Mouse (Mus musculus) granulocyte monocyte progenitor cell, adult 5-6 weeks (primary cell): ENCODE data around the gene Apoh. TPM values are rescaled to one million over a fixed set of nuclear protein-coding genes. Genes with fewer than 3 reads are reported as not detected.

Source experiments
- ATAC-seq: replicated peaks from 2 replicates; pipeline ENCODE4 v1.8.0; 2016; ENCODE audit warnings: mild to moderate bottlenecking, moderate TSS enrichment, inconsistent platforms; ENCODE audit not compliant: poor library complexity, severe bottlenecking
- total RNA-seq, 2 experiments: library from RNA; stranded (forward) in 1 of 2; stranded (reverse) in 1 of 2; fragments of 200-712, 200-1000 nt in 1 of 2; fragments of >200 nt in 1 of 2; fragmentation: Nextera tagmentation in 1 of 2; gene quantifications; 2 replicates each; pipeline ENCODE4 v1.2.3; 2014 to 2017

Apoh gene
- total RNA-seq, 2 experiments from 2014 or later = not detected

- ATAC-seq = no peak
These were observed 12.3 kb upstream of the Apoh start for GRCm38 (mm10) chr11:108330818-108331217.

- no peak for ATAC-seq
These were observed 10.1 kb upstream of the Apoh start for GRCm38 (mm10) chr11:108333006-108333405.

GRCm38 (mm10) chr11:108333583-108334379 lies 9.4 kb upstream of the Apoh start:
- no peak for ATAC-seq

- ATAC-seq = no peak
These were observed 8.5 kb upstream of the Apoh start for GRCm38 (mm10) chr11:108334658-108335057.

GRCm38 (mm10) chr11:108335536-108335935 lies 7.6 kb upstream of the Apoh start:
- ATAC-seq = no peak

GRCm38 (mm10) chr11:108336445-108336844 lies 6.7 kb upstream of the Apoh start:
- ATAC-seq = no peak

GRCm38 (mm10) chr11:108340293-108340692 lies 2.9 kb upstream of the Apoh start:
- no peak for ATAC-seq

GRCm38 (mm10) chr11:108341783-108342182 lies 1.4 kb upstream of the Apoh start:
- no peak for ATAC-seq

- peak; percentile 71 for ATAC-seq
These were observed 772 bp downstream of the Apoh start, which contains the start of gene Prkca for GRCm38 (mm10) chr11:108343789-108344462. TSS of gene Prkca (minus strand) at chr11:108343928.

- ATAC-seq = no peak
These were observed 1.6 kb downstream of the Apoh start for GRCm38 (mm10) chr11:108344759-108345158.

GRCm38 (mm10) chr11:108345321-108345720 lies 2.2 kb downstream of the Apoh start:
- no peak for ATAC-seq

GRCm38 (mm10) chr11:108350799-108351198 lies 7.6 kb downstream of the Apoh start:
- ATAC-seq = peak; percentile 97

- ATAC-seq = no peak
These were observed 9.8 kb downstream of the Apoh start for GRCm38 (mm10) chr11:108352842-108353388.

- no peak for ATAC-seq
These were observed 12.9 kb downstream of the Apoh start for GRCm38 (mm10) chr11:108356020-108356419.

- no peak for ATAC-seq
These were observed 15.8 kb downstream of the Apoh start for GRCm38 (mm10) chr11:108358911-108359310.

GRCm38 (mm10) chr11:108360983-108361382 lies 17.8 kb downstream of the Apoh start:
- no peak for ATAC-seq

- no peak for ATAC-seq
These were observed 19.8 kb downstream of the Apoh start for GRCm38 (mm10) chr11:108362965-108363364.

GRCm38 (mm10) chr11:108363991-108364390 lies 20.8 kb downstream of the Apoh start:
- ATAC-seq = no peak

- ATAC-seq = no peak
These were observed 21.9 kb downstream of the Apoh start for GRCm38 (mm10) chr11:108364945-108365589.

GRCm38 (mm10) chr11:108365600-108365999 lies 22.4 kb downstream of the Apoh start:
- no peak for ATAC-seq

GRCm38 (mm10) chr11:108367046-108367445 lies 23.9 kb downstream of the Apoh start:
- peak; percentile 35; the same call in 1 of the 2 replicates for ATAC-seq
